24 mouse cellular contexts compared by ENCODE assay signal in genomic region chr16:97033540-97034058, GRCm38 (mm10).
"Had no signal": no experiment of that assay in that cellular context is flagged by ENCODE, and none has a peak within 500 bp of the region (broad histone marks: within the 10 kb centered on the region; RNA-seq: fewer than 3 reads in every experiment).

No protein-coding gene starts in this region.

- H3K4me1 ChIP-seq: intestine, embryonic 15.5 days; kidney, embryonic 15.5 days; limb, embryonic 12.5 days; limb, embryonic 15.5 days; liver, embryonic 15.5 days; megakaryocyte, embryonic 14.5 days; midbrain, embryonic 10.5 days; neural tube, embryonic 12.5 days; stomach, embryonic 15.5 days had no signal

- DNase-seq: kidney, adult 11 months; kidney, adult 8-10 months; kidney, postnatal 10 days; kidney, postnatal 36 days; layer of hippocampus, postnatal 36 days; left cerebral cortex, postnatal 4 days; lung, adult 2 months; retina, postnatal 1 day; right cerebral cortex, postnatal 25 days; spleen, adult 18-20 months; thymus, postnatal 36 days had no signal

- H3K36me3 ChIP-seq: intestine, embryonic 15.5 days; kidney, embryonic 15.5 days; limb, embryonic 12.5 days; limb, embryonic 15.5 days; liver, embryonic 15.5 days; midbrain, embryonic 10.5 days; midbrain, embryonic 13.5 days; neural tube, embryonic 12.5 days; stomach, embryonic 15.5 days had no signal

- H3K27ac ChIP-seq: intestine, embryonic 15.5 days; kidney, embryonic 15.5 days; left cerebral cortex, adult 2 months; limb, embryonic 12.5 days; limb, embryonic 15.5 days; liver, embryonic 15.5 days; macrophage; midbrain, embryonic 10.5 days; midbrain, embryonic 13.5 days; neural tube, embryonic 12.5 days; stomach, embryonic 15.5 days had no signal

- H3K4me2 ChIP-seq: intestine, embryonic 15.5 days; kidney, embryonic 15.5 days; limb, embryonic 12.5 days; limb, embryonic 15.5 days; liver, embryonic 15.5 days; midbrain, embryonic 13.5 days; neural tube, embryonic 12.5 days; stomach, embryonic 15.5 days had no signal

- H3K4me3 ChIP-seq: intestine, embryonic 15.5 days; kidney, embryonic 15.5 days; left cerebral cortex, adult 2 months; limb, embryonic 12.5 days; limb, embryonic 15.5 days; liver, embryonic 15.5 days; megakaryocyte, embryonic 14.5 days; midbrain, embryonic 10.5 days; midbrain, embryonic 13.5 days; neural tube, embryonic 12.5 days; stomach, embryonic 15.5 days had no signal

- H3K27me3 ChIP-seq: intestine, embryonic 15.5 days; kidney, embryonic 15.5 days; limb, embryonic 12.5 days; limb, embryonic 15.5 days; liver, embryonic 15.5 days; megakaryocyte, embryonic 14.5 days; midbrain, embryonic 13.5 days; neural tube, embryonic 12.5 days; stomach, embryonic 15.5 days had no signal

- H3K9me3 ChIP-seq: intestine, embryonic 15.5 days; kidney, embryonic 15.5 days; limb, embryonic 12.5 days; limb, embryonic 15.5 days; liver, embryonic 15.5 days; megakaryocyte, embryonic 14.5 days; midbrain, embryonic 10.5 days; midbrain, embryonic 13.5 days; neural tube, embryonic 12.5 days; stomach, embryonic 15.5 days had no signal

- H3K9ac ChIP-seq: intestine, embryonic 15.5 days; kidney, embryonic 15.5 days; limb, embryonic 12.5 days; limb, embryonic 15.5 days; liver, embryonic 15.5 days; midbrain, embryonic 13.5 days; neural tube, embryonic 12.5 days; stomach, embryonic 15.5 days had no signal

- ATAC-seq: intestine, embryonic 15.5 days; midbrain, embryonic 13.5 days; midbrain, embryonic 16.5 days had no signal
